Mouse (Mus musculus) adrenal gland, adult 8-10 months (tissue): Measurements from ENCODE around the gene Snap25. TPM values are rescaled to one million over a fixed set of nuclear protein-coding genes. Genes with fewer than 3 reads are reported as not detected.
A peak's percentile ranks its signal among the peaks of the same experiment; 100 is the strongest.

Source experiments
- DNase-seq: peaks from one replicate; pipeline ENCODE4 v3.0.0; 2022
- total RNA-seq, 4 experiments: library from RNA; stranded (reverse); gene quantifications; 2 replicates each; pipeline ENCODE4 v1.2.4; 2022

Gene Snap25
- 10 to 100 TPM; 43.7 to 80.6 (median 62.5) TPM for total RNA-seq

DNA sequence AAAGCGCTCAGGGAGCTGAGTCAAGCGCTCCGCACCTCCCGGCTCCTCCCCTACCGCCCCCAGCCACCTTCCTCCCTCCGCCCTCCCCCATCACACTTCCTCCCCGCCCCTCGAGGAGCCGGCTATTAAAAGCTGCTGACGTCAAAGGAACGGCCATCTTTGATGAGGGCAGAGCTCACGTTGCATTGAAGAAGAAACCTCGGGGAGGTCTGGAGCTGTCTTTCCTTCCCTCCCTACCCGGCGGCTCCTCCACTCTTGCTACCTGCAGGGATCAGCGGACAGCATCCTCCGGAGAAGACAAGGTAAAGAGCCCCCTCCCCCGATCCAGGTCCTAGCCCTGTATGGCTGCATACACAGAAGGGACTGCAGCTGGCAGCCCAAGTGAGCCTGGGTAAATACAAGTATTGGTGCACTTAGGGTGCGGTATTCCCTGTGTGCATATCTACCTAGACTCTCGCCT, at the start of gene Snap25:
TSS of gene Snap25 (plus strand) at position 155 of the 460 bp plus-strand sequence.
- peak; percentile 10 for DNase-seq

DNA sequence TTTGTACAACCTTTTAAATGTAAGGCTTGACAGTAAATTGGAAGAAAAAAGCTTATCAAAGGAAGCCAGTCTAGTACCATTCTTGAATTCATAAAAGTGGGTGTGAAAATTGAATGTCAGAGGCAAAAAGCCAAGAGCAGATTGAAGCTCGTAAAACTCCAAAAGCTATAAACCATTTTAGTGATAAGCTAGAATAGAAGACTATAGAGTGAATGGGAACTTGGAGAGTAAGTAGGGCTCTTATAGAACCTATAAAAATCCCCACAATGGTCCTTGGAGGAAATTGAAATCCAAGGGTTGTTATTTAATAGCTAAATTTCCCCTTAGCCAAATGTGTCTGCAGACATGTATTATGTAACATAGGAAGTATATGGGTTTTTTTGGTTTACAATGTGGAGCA, 46.3 kb upstream of the Snap25 start:
- DNase-seq: no peak

DNA sequence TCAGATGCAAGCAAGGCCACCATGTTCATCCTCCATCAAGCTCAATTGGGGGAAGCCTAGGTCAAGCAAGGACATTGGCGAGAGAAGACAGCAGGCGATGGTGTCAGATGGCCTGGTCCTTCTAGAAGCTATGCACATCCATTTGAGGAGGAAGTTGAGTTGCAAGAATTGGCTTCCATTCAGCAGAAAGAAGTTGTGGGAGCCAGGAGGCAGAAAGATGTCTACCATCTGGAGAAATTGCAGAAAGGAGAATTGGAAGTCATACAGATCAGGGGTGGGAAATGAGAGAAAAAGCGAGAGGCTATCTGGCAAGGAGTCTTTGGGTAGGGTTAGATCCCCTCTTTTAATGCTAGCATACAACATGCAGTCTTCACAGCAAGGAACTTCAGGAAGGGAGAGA, 44.1 kb upstream of the Snap25 start:
- no peak for DNase-seq

DNA sequence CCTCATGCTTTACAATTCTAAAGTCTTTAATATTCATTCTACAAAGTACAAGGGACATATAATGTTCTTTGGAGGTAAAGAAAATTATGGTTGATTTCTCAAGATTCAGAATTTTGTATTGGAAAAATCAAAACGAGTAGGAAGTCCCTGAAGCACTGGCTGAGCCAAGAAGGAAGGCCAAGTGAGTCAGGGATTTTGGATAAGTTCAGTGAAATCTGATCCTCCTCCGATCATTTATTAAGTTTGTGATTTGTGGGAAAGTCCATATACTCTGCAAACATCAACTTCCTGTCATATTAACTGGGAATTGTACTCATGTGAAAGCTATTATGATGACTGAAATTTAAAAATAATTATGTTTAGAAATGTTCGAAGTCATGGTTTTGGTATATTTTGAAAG, 43.6 kb upstream of the Snap25 start:
- DNase-seq: no peak

DNA sequence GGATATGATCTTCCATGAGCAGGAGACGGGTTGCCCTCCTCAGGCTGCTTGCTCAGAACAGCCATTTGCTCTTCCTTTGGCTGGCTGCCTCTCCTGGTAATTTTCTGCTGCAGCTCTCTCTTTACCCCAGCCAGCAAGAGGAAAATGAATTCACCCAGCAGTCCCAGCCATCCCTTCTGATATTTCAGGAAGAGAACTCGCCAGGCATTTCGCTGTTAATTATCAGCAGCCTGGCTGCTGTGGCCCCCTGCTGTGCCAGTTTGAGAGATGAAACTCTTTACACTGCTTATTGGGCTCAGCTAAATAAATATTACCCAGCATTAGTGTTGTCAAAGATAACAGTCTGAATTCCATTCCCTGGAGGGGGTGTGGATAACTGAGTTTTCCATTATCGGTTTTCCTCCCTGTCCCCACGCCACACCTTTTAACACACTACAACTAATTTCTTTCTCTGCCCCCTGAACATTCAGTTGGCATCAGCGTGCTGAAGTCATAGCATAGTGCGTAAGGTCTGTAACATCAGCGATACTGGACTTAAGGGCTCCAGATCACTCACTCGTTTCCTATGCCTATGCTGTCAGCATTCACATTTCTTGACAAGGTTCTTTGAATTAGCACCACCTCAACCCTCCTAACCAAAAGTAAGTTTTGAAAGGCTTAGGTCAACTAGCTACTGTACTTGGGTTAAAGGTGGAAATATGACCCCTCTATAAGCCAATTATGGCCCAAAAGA, 42.5 kb upstream of the Snap25 start:
- no peak for DNase-seq

DNA sequence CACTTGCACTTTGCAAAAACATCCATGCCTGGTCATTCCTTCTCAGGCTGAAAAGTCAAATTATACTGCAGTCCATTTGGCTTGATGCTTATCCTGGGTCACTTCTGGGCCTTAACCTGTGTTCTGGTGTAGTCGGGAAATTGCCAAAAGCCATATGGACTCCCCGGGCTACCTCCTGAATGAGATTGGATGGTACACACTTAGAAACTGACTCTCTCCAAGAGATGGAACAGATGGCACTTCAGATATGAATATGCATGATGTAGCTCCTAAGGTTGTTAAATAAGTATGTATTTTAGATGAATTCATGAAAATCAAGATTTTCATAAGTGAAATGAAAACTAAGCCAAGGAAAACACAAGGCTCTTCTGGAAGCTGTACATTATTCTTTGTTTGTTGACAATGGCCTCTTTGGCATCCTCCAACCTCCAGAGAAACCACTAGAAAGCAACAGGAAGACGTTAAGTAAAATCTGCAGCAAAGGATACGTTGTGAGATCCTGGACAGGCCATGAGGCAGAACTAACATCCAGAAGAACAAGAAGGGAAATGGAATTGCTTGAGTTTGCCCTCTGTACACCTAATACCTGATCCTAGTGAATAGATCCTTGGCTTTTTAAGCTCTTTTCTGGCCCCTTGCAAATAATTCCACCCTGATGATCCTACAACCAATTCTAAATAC, 39.0 kb upstream of the Snap25 start:
- DNase-seq: no peak

DNA sequence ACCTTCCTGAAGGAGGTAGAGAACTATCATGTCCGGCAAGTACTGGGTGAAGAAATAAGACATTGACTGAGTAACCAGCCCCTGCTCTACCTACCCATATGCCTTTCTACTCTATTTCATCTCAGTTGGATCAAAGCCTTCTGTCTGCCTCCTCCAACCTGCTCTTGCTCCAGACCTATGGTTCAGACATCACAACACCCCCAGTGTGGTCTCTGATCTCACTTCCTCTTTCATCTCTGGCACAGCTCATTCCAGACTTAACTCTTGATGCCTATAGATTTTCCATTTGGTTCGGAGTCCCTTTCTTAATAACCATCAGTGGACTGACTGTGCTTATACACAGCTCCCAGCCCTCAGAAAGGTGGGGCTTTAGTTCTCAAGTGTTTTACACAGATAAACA, 37.1 kb upstream of the Snap25 start:
- no peak for DNase-seq

DNA sequence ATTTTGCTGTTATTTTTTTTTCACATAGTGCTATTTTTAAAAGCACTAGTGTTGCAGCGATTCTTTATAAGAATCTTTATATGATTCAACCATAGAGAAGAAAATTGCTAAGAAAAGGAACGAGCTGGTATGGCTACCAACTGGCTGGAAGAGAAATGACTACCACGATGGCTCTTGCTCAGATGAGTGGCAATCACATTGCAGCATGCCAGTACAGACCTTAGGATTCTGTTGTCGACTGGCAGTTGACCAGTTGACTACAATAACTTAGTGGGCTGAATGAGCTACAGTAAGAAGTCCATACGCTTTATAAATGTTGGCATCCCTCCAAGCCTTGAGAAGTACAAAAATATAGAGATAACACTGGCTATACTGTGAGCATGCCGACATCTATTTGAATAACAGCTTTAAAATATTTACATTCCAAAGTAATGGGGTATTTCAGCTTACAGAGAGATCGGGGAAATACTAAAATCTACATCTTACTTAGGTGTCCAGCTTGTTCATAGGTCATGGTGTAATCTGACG, 36.3 kb upstream of the Snap25 start:
- DNase-seq: no peak

DNA sequence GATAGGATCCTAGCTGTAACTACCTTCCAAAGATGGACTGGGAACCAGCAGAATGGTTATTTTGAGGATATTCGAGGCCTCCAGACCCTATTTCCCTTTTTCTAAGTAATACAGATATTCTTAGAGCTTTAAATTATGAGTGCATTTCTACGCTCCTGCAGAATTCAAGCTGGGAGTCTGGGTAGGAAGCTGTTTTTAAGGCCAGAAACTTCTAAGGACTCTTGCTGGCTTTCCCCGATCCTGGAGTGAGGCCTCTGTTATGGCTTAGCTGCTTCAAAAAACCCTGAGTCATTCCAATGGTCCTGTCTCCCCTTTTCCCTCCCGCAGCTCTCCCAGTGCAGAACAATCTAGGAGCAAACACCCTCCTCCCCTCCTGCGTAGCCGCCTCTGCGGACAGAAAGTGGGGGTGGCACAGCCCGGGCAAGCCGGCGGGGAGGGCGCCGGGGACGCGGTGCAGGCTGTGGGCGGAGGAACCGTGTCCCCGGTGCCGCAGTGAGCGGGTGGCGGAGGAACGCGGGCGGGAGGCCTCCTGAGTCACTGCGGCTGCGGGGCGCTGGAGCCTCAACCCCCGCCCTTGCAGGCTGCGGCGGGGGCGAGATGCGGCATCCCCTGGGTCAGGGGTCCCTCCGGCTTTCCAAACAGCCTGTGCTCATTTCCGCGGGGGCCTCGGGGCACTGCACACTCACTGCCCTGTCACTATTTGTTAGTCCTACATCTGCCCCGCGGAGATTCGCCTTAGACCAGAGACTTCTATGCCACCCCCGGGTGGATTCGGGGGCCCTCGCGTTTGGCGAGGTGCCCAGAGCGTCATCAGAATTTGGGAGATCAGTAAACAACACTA, 34.7 kb upstream of the Snap25 start:
- DNase-seq: peak; percentile 89

DNA sequence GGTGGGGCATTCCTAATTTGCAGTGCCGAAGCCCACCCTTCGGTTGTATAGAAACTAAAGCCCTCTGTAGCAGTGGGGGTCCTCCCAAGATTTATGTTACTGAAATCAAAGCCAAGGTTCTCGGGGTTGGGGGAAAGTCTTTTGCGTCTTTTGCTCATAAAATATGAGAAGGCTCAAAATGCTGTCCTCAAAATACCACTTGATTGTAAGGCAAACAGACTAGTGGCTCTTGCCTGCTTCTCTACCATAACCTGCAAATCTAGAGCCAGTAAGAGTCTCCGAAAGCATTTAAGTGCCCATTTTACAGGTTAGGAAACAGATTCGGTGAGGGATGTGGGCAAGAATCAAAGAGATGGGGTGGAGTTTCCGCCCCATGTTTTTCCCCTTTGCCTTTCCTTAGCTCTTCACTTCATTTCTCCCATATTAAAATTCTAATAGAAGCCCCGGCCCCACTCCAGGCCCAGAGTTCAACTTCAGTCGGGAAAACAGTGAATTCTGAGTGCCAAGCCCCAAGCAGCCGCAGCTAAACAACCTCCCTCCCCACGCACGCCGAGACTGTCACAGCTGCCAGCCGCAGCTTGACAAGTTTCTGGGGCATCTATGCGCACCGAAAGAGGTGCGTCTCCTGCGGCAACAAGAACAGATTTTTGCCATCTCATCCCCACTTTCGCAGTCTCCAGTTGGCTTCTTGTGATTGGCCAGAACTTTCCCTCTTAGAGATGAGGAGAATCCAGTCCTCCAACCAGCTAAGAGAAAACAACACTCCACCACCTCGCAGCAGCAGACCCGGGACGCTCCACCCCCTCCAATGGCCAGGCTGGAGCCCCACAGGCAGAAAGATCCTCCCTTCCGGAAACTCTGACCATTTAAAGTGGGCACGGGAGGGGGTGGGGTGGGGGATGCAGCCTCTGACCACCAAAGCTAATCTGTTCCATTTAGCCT, 33.7 kb upstream of the Snap25 start:
- peak; percentile 90 for DNase-seq

DNA sequence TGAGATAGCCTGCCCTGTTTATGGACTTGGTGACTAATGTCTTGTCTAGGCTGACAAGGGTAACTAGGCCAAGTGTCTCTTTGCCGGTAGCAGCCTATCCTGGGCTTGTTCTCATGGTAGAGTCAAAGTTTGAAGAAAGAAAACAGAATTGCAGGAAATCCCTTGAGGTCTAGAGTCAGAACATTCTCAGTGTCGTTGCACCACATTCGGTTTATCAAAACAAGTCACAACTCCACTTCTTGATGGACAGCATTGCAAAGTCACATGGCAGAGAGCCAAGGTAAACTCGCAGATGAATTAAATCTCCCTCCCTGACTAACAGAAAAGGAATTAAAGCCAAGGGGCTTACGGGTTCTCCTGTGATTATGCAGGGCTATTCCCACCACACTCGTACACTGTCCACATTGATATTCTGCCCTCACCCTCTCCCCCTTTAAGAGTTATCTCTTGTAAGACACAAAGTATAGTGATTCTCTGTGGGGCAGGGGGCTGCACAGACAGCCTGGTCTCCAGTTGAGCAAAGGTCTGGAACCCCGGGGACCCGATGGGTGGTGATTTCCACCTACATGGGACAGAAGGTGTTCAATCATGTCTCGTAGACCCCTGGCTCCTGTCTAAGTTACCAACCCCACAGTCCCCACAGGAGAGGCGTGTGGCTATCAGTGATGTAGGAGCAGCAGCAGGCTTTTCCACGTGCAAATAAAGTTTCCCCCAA, 30.9 kb upstream of the Snap25 start:
- DNase-seq: peak; percentile 61

DNA sequence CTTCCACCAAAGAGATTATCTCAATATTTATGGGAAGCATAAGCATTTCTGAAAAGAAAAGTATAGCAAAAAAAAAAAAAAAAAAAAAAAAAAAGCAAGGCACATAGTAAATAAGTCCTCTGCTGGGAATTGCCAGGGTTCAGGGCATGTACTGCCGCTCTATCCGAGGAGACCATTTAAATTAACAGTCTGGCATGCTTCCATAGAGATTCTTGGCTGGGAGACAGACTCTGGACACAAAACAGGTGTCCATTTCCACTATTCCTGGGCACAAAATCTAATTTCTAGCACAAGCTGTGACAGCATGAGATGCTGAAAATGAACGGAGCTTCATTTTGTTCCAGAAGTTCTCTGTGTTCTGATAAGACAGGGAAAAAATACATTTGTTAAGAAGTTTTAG, 27.1 kb upstream of the Snap25 start:
- DNase-seq: no peak

DNA sequence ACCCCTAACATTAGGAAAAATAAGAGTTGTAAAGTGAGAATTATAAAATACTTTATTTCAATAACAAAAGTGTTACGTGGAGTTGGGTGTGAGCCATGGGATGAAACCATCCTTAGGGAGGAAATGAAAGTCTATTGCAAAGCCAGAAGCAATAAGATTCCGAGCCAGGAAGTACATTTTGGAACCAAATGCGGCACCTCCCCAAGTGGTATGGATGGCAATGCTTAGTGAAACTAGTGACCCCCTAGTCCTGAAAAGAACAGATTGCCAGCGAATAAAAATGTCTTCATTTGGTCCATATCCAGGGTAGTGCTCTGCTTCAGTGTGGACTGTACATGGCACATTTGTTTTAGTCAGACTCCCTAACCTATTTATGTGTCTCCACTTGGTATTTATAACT, 25.9 kb upstream of the Snap25 start:
- DNase-seq: no peak

DNA sequence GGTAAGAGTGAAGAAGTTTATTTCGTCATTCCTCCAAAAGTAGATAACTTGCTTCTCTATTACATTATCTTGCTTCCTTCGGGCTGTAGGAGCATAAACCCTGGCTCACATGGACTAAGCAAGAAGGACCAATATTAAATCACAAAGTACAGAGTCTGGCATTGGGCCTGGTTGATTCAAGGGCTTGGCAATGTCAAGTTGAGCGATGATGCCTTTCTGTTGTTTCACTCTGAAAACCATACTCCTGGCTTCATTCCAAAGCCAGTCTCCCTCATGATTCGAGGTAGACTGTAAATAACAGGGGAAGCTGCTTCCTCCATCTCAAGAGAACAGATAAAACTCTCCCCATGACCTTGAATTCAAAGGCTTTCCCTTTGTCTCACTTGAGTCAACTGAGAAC, 23.8 kb upstream of the Snap25 start:
- peak; percentile 81 for DNase-seq

DNA sequence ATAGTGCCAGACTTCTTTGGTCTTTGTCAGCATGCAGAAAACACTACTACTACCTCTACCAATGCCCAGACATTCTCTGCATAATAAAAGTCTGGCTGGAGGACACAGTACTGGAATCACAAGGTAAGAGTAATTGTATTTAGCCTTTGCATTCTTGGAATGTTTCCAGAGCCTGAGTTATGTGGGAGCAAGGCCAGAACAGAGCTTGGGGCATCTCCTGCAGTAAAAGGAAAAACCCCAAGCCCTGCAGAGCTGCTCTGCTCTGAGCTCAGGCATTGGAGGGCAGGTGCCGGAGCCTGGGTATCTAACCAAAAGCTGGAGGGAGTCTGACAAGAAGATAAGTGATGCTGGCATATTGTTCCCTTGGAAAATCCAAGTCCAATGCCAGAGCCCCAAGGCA, 21.6 kb upstream of the Snap25 start:
- no peak for DNase-seq

DNA sequence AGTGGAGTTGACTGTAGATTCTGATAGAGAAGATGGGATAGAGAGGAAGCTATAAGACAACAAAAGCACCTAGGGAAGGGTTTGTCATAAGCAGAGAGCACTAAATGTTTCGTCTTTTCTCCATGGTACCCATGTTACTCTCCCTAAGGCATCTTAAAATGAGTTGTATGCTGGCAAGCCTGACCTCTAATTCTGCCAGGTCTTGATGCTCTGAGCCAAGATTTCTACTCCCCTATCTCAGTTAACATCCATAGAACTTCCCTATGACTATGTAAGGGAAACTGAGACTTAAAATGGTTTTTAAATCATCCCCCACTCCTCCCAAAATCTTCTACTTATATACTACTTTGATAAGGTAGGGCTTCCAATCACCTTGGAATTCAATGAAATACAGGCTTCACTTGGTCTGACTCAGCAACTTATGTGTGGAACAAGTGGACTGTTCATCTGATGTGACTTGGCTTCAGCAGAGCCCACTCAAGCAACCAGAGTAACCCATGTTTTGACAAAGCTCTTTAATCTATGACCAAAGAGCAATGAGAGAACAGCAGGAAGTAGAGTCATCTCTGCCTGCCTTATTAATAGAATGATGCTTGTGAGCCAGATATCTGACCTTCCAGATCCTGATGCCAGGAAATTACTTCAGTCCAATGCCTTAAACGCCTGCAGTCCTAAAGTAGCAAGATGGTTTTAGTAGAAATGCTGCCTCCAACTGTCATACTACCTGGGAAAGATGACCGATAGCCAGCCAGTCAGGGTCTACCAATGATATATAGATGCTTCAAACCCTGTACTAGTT, 13.6 kb upstream of the Snap25 start:
- DNase-seq: no peak

DNA sequence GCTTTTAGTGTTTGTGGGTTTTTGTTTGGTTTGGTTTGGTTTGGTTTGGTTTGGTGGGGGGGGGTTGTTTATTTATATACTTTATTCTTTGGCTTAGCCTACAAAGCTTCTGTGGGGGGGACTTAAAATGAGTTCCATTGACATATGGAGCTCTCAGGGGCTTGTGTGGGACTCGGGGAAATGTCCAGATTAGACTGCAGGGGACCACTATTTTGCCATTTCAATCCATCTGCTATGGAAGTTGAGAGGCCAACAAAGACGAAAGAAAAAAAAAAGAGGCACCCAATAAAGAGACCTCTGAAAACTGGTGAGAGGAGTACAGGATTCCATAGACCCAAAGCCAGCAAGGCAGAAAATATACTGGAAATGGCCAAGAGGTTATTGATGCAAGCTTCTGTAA, 9.9 kb upstream of the Snap25 start:
- DNase-seq: no peak

DNA sequence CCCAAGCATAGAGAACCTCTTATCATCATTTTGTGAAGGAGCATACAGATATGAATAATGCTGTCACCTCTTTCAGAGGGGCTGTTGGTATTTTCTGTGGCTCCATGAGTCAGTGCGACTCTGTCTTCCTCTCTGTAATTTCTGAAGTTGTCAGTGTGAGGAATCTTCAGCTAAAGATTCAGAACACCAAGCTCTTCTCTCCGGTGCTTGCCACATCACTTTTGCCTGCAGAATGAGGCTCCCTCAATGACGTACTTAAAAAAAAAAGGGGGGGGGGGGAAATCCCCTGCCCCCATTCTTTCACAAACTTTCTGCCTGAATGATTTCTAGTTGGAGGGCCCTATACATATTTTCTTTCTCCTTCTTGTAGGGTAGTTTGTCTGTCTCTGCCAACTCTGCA, 2.1 kb upstream of the Snap25 start:
- no peak for DNase-seq

DNA sequence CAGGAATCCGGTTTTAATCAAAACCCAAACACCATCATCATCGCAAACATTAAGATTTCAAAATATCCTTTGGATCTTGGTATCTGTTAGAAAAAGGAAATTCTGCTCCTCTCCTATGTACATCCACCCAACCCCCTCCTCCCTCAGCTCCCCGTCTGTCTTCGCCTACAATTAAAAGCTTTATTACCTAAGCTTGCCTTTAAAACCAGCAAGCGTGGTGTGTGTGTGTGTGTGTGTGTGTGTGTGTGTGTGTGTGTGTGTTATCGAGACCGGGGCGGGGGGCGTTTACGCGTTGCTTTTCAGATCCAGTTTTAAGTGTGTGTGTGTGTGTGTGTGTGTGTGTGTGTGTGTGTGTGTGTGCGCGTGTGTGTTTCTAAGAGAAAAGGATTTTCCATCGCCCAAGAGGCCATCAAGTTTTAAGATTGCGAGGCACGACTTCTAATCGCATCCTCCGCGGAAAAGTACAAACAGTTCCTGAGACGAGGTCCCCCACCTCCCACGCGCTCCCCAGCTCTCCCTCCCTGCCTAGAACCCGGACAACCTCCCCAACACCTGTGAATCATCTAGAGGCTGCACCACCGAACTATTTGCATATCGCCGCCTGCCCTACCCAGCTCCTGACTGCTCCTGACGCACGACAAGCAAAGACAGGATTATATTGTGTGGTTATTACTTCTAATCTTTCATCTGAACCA, 1.4 kb upstream of the Snap25 start:
- peak; percentile 12 for DNase-seq
